In the genomic region with DNA sequence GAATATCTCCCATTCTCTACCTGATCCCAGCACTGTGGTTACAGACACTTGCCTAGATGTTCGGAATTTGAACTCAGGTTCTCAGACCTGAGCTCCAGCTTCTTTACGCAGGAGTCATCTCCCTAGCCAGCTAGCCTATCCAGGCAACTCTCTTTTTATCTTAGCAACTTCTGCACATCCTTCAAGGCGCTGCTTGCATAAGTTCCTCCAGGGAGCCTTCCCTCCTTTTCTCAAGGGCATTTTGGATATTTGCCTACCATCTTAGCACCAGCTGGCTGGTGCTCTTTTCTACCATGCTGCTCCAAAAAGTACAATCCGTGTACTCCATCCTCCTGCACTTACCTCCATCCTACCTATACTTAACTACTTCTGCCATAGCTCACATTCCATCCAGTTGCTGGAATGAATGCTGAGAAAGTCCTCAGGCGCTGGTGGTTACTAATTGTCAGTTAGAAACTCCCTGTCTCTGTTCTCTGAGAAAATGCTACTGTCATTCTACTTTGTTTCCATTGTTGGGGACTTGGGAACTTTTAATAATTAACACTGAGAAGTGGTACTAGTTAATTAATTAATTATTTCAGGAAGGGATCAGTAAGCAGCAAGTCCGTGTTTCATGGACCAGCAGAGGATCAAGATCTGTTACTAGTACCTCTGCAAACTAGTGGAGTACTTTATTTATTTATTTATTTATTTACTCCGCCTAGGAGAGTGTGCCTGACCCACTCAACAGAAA, we compare ENCODE assay signal across 8 mouse cellular contexts. TPM values are rescaled to one million over a fixed set of nuclear protein-coding genes. Genes with fewer than 3 reads are reported as not detected.
A peak's percentile ranks its signal among the peaks of the same experiment; 100 is the strongest.
DNase-seq lines count a peak whose midpoint lies in the region; ATAC-seq and TF ChIP-seq lines count a peak whose summit lies in the region.

No protein-coding gene starts in this region.

- H3K36me3 ChIP-seq in spleen, adult 2 months (ENCODE audit: control insufficient read depth, insufficient read depth, low read length): peaks cover 1% of the 10 kb centered on the region; the same call in 1 of the 2 replicates
- H3K36me3 ChIP-seq in erythroblast, embryonic 14.5 days (ENCODE audit: control insufficient read depth): peaks cover 3% of the 10 kb centered on the region
- no peaks in the 10 kb centered on the region for H3K36me3 ChIP-seq in kidney, postnatal 0 days (ENCODE audit: insufficient read depth, low read length)
- H3K36me3 ChIP-seq in neural tube, embryonic 13.5 days: no peaks in the 10 kb centered on the region

- H3K27ac ChIP-seq in spleen, adult 2 months (ENCODE audit: insufficient read depth, low read length): 0 out of 2 replicates have a peak overlapping the region, but pooled peaks have one; percentile 15
- H3K27ac ChIP-seq in kidney, postnatal 0 days: no peak overlapping the region; the same call in 1 of the 2 replicates
- H3K27ac ChIP-seq in neural tube, embryonic 13.5 days (replicated peaks): no peak overlapping the region

- H3K27me3 ChIP-seq in spleen, adult 2 months (ENCODE audit: control insufficient read depth, insufficient read depth, low read length): no peaks in the 10 kb centered on the region
- no peaks in the 10 kb centered on the region for H3K27me3 ChIP-seq in erythroblast, embryonic 14.5 days (ENCODE audit: control insufficient read depth)
- no peaks in the 10 kb centered on the region for H3K27me3 ChIP-seq in kidney, postnatal 0 days (ENCODE audit: insufficient read depth, low read length)
- H3K27me3 ChIP-seq in neural tube, embryonic 13.5 days: no peaks in the 10 kb centered on the region

- no peak for TF ChIP-seq CTCF in spleen, adult 2 months (IDR thresholded peaks at IDR 0.05; ENCODE audit: extremely low read depth, insufficient read depth, insufficient read length, insufficient replicate concordance)
- TF ChIP-seq CTCF in kidney, postnatal 0 days (IDR thresholded peaks at IDR 0.05; ENCODE audit: low read depth): no peak

- H3K4me3 ChIP-seq in spleen, adult 2 months (ENCODE audit: extremely low read depth, insufficient read depth, insufficient read length): no peak overlapping the region
- H3K4me3 ChIP-seq in erythroblast, embryonic 14.5 days (replicated peaks): peak overlapping the region; percentile 97
- H3K4me3 ChIP-seq in kidney, postnatal 0 days (replicated peaks; ENCODE audit: low read depth, low read length): peak overlapping the region; percentile 93
- peak overlapping the region; percentile 92 for H3K4me3 ChIP-seq in neural tube, embryonic 13.5 days

- peak; percentile 30 for ATAC-seq in kidney, postnatal 0 days (replicated peaks; ENCODE audit: low FRiP score, low read depth)
- ATAC-seq in neural tube, embryonic 13.5 days (ENCODE audit: low read depth): no peak

- 47% methylated on average over 7 of the region's 7 CpGs for WGBS in spleen, adult 2 months
- 57% methylated on average over 7 of the region's 7 CpGs for WGBS in kidney, postnatal 0 days
- 53% methylated on average over 7 of the region's 7 CpGs for WGBS in neural tube, embryonic 13.5 days

- H3K9me3 ChIP-seq in erythroblast, embryonic 14.5 days (ENCODE audit: control insufficient read depth, low read length): no peaks in the 10 kb centered on the region
- H3K9me3 ChIP-seq in kidney, postnatal 0 days (replicated peaks; ENCODE audit: low read length): no peaks in the 10 kb centered on the region
- no peaks in the 10 kb centered on the region for H3K9me3 ChIP-seq in neural tube, embryonic 13.5 days

- H3K4me2 ChIP-seq in kidney, postnatal 0 days (ENCODE audit: low read length): peak overlapping the region; percentile 66
- H3K4me2 ChIP-seq in neural tube, embryonic 13.5 days: peak overlapping the region; percentile 72

- peaks cover 27% of the 10 kb centered on the region for H3K4me1 ChIP-seq in spleen, adult 2 months (ENCODE audit: control insufficient read depth, insufficient read depth, insufficient read length)
- peaks cover 72% of the 10 kb centered on the region for H3K4me1 ChIP-seq in erythroblast, embryonic 14.5 days (ENCODE audit: control insufficient read depth)
- peaks cover 20% of the 10 kb centered on the region; the same call in 1 of the 2 replicates for H3K4me1 ChIP-seq in kidney, postnatal 0 days (replicated peaks; ENCODE audit: insufficient read depth, low read length)
- H3K4me1 ChIP-seq in neural tube, embryonic 13.5 days (replicated peaks): peaks cover 42% of the 10 kb centered on the region

- DNase-seq in spleen, adult 2 months (ENCODE audit: low read depth in 1 of 2, low spot score in 2 of 2): no peak
- no peak for DNase-seq in spleen, postnatal 36 days (ENCODE audit: low spot score in 2 of 2)
- peak; percentile 61 for DNase-seq in kidney, postnatal 0 days (ENCODE audit: low spot score)
- DNase-seq in right cerebral cortex, postnatal 14 days: no peak
- DNase-seq in lung, postnatal 4 days: no peak
- DNase-seq in lung, postnatal 36 days: no peak

- H3K9ac ChIP-seq in kidney, postnatal 0 days (ENCODE audit: low read depth, low read length): no peak overlapping the region
- peak overlapping the region; percentile 96 for H3K9ac ChIP-seq in neural tube, embryonic 13.5 days

- no peak for TF ChIP-seq POLR2A in spleen, adult 2 months (IDR thresholded peaks at IDR 0.05; ENCODE audit: low read depth, low read length)

RNA-seq across cellular contexts. Expression of gene Mbnl1, which starts 27.3 kb away (rescaled TPM):
- polyA plus RNA-seq in spleen, adult 2 months (2012; rRNA removed): 159 and 196 TPM in 2 replicates
- 1.3 and 1.6 TPM in 2 replicates for polyA plus RNA-seq in erythroblast, embryonic 14.5 days (2012)
- 69.2 and 70.2 TPM in 2 replicates for polyA plus RNA-seq in kidney, postnatal 0 days (2015; fragmentation: Nextera tagmentation; extraction: Ambion mirVana)
- 54.7 and 59.8 TPM in 2 replicates for polyA plus RNA-seq in neural tube, embryonic 13.5 days (2015; fragmentation: Nextera tagmentation; extraction: Ambion mirVana)

Comparison
In these comparisons a context has a peak if more than half of its experiments do, and no peak if none do; other contexts are left out.
1. RNA of gene Mbnl1, which starts 27.3 kb away (polyA plus RNA-seq): 159 to 196 TPM in spleen, adult 2 months, 69.2 to 70.2 TPM in kidney, postnatal 0 days and 54.7 to 59.8 TPM in neural tube, embryonic 13.5 days; 1.3 to 1.6 TPM in erythroblast, embryonic 14.5 days; every median in the first group is over 10 times any median in the second.